Mouse (Mus musculus): ENCODE measurements around the gene Vmn2r37.
"Not testable (repeated sequence)": the region's sequence is repeated elsewhere in the genome, so short reads cannot be mapped to it uniquely, and the experiment has no call there.

Gene Vmn2r37

GRCm38 (mm10) chr7:9223553-9223952, at the start of gene Vmn2r37:
TSS of gene Vmn2r37 (minus strand) at chr7:9223653.
- not testable (repeated sequence) for TF ChIP-seq GATA4 (IDR thresholded peaks at IDR 0.05; ENCODE audit: insufficient replicate concordance, low read length)

All from liver, adult (tissue).